Mouse (Mus musculus): ENCODE data around the gene Adamts20. TPM values are rescaled to one million over a fixed set of nuclear protein-coding genes. Genes with fewer than 3 reads are reported as not detected.
"Not testable (repeated sequence)": the region's sequence is repeated elsewhere in the genome, so short reads cannot be mapped to it uniquely, and the experiment has no call there.

Adamts20 gene
- polyA plus RNA-seq (2012; rRNA removed): 0.40 and 1.1 TPM in 2 replicates

GRCm38 (mm10) chr15:94465318-94465717 lies at the start of gene Adamts20:
Gene Adamts20, minus strand, starts transcription at chr15:94465418.
- Histone ChIP-seq H3K4me1 (ENCODE audit: control insufficient read depth, insufficient read depth, low read length) (no peaks in the 10 kb centered on the region), H3K4me3 (replicated peaks; ENCODE audit: extremely low read depth, low read depth, low read length) (no peak within 1 kb of the TSS)
- TF ChIP-seq CTCF (IDR thresholded peaks at IDR 0.05; ENCODE audit: insufficient read depth, low read length): no peak
- no peak for TF ChIP-seq POLR2A (IDR thresholded peaks at IDR 0.05; ENCODE audit: borderline replicate concordance, extremely low read depth, low read depth, low read length)
- WGBS: 85% methylated on average over 11 of the region's 11 CpGs
- DNase-seq: no peak

GRCm38 (mm10) chr15:94503451-94504215 lies 38.4 kb upstream of the Adamts20 start:
- H3K4me1 ChIP-seq (ENCODE audit: control insufficient read depth, insufficient read depth, low read length): no peaks in the 10 kb centered on the region
- DNase-seq: no peak
- 73% methylated on average over 12 of the region's 12 CpGs for WGBS
- H3K4me3 ChIP-seq (replicated peaks; ENCODE audit: extremely low read depth, low read depth, low read length): no peak overlapping the region
- TF ChIP-seq CTCF (IDR thresholded peaks at IDR 0.05; ENCODE audit: insufficient read depth, low read length): no peak
- no peak for TF ChIP-seq POLR2A (IDR thresholded peaks at IDR 0.05; ENCODE audit: borderline replicate concordance, extremely low read depth, low read depth, low read length)

- no peak for DNase-seq
- WGBS: 61% methylated on average over 1 of the region's 1 CpGs
- no peak overlapping the region for H3K4me3 ChIP-seq (replicated peaks; ENCODE audit: extremely low read depth, low read depth, low read length)
- TF ChIP-seq POLR2A (IDR thresholded peaks at IDR 0.05; ENCODE audit: borderline replicate concordance, extremely low read depth, low read depth, low read length): no peak
- no peak for TF ChIP-seq CTCF (IDR thresholded peaks at IDR 0.05; ENCODE audit: insufficient read depth, low read length)
- H3K4me1 ChIP-seq (ENCODE audit: control insufficient read depth, insufficient read depth, low read length): no peaks in the 10 kb centered on the region
Observed at GRCm38 (mm10) chr15:94499260-94499659, 34.0 kb upstream of the Adamts20 start.

GRCm38 (mm10) chr15:94495936-94496335 lies 30.7 kb upstream of the Adamts20 start:
- TF ChIP-seq CTCF (IDR thresholded peaks at IDR 0.05; ENCODE audit: insufficient read depth, low read length) (no peak), POLR2A (IDR thresholded peaks at IDR 0.05; ENCODE audit: borderline replicate concordance, extremely low read depth, low read depth, low read length) (no peak)
- DNase-seq: no peak
- 72% methylated on average over 10 of the region's 10 CpGs for WGBS
- no peak overlapping the region for H3K4me3 ChIP-seq (replicated peaks; ENCODE audit: extremely low read depth, low read depth, low read length)
- no peaks in the 10 kb centered on the region for H3K4me1 ChIP-seq (ENCODE audit: control insufficient read depth, insufficient read depth, low read length)

GRCm38 (mm10) chr15:94494445-94494844 lies 29.2 kb upstream of the Adamts20 start:
- DNase-seq: no peak
- TF ChIP-seq CTCF (IDR thresholded peaks at IDR 0.05; ENCODE audit: insufficient read depth, low read length): no peak
- Histone ChIP-seq H3K4me1 (ENCODE audit: control insufficient read depth, insufficient read depth, low read length) (no peaks in the 10 kb centered on the region), H3K4me3 (replicated peaks; ENCODE audit: extremely low read depth, low read depth, low read length) (no peak overlapping the region)
- 100% methylated on average over 1 of the region's 1 CpGs for WGBS

- 71% methylated on average over 2 of the region's 2 CpGs for WGBS
- Histone ChIP-seq H3K4me1 (ENCODE audit: control insufficient read depth, insufficient read depth, low read length) (no peaks in the 10 kb centered on the region), H3K4me3 (replicated peaks; ENCODE audit: extremely low read depth, low read depth, low read length) (no peak overlapping the region)
- no peak for DNase-seq
- TF ChIP-seq CTCF (IDR thresholded peaks at IDR 0.05; ENCODE audit: insufficient read depth, low read length) (no peak), POLR2A (IDR thresholded peaks at IDR 0.05; ENCODE audit: borderline replicate concordance, extremely low read depth, low read depth, low read length) (no peak)
Observed at GRCm38 (mm10) chr15:94489433-94489832, 24.2 kb upstream of the Adamts20 start.

GRCm38 (mm10) chr15:94488028-94488427 lies 22.8 kb upstream of the Adamts20 start:
- 75% methylated on average over 2 of the region's 2 CpGs for WGBS

GRCm38 (mm10) chr15:94482555-94482954 lies 17.3 kb upstream of the Adamts20 start:
- DNase-seq: no peak
- WGBS: 82% methylated on average over 2 of the region's 2 CpGs
- no peak for TF ChIP-seq CTCF (IDR thresholded peaks at IDR 0.05; ENCODE audit: insufficient read depth, low read length)
- no peak for TF ChIP-seq POLR2A (IDR thresholded peaks at IDR 0.05; ENCODE audit: borderline replicate concordance, extremely low read depth, low read depth, low read length)
- no peak overlapping the region for H3K4me3 ChIP-seq (replicated peaks; ENCODE audit: extremely low read depth, low read depth, low read length)
- H3K4me1 ChIP-seq (ENCODE audit: control insufficient read depth, insufficient read depth, low read length): no peaks in the 10 kb centered on the region

More at GRCm38 (mm10) chr15:94488028-94488427, 22.8 kb upstream of the Adamts20 start:
- not testable (repeated sequence) for H3K4me1 ChIP-seq (ENCODE audit: control insufficient read depth, insufficient read depth, low read length); DNase-seq; H3K4me3 ChIP-seq (replicated peaks; ENCODE audit: extremely low read depth, low read depth, low read length)

- no peak for TF ChIP-seq CTCF (IDR thresholded peaks at IDR 0.05; ENCODE audit: insufficient read depth, low read length)
- no peak for TF ChIP-seq POLR2A (IDR thresholded peaks at IDR 0.05; ENCODE audit: borderline replicate concordance, extremely low read depth, low read depth, low read length)
- H3K4me1 ChIP-seq (ENCODE audit: control insufficient read depth, insufficient read depth, low read length): no peaks in the 10 kb centered on the region
- no peak for DNase-seq
- H3K4me3 ChIP-seq (replicated peaks; ENCODE audit: extremely low read depth, low read depth, low read length): no peak overlapping the region
- WGBS: 84% methylated on average over 4 of the region's 4 CpGs
Observed at GRCm38 (mm10) chr15:94480792-94481191, 15.6 kb upstream of the Adamts20 start.

- TF ChIP-seq CTCF (IDR thresholded peaks at IDR 0.05; ENCODE audit: insufficient read depth, low read length) (no peak), POLR2A (IDR thresholded peaks at IDR 0.05; ENCODE audit: borderline replicate concordance, extremely low read depth, low read depth, low read length) (no peak)
- no peak for DNase-seq
- 80% methylated on average over 5 of the region's 5 CpGs for WGBS
- H3K4me3 ChIP-seq (replicated peaks; ENCODE audit: extremely low read depth, low read depth, low read length): no peak overlapping the region
- no peaks in the 10 kb centered on the region for H3K4me1 ChIP-seq (ENCODE audit: control insufficient read depth, insufficient read depth, low read length)
Observed at GRCm38 (mm10) chr15:94480248-94480647, 15.0 kb upstream of the Adamts20 start.

Data from lung, adult 2 months (tissue).